Mouse (Mus musculus): Measurements from ENCODE around the gene Zpld1.

DNA sequence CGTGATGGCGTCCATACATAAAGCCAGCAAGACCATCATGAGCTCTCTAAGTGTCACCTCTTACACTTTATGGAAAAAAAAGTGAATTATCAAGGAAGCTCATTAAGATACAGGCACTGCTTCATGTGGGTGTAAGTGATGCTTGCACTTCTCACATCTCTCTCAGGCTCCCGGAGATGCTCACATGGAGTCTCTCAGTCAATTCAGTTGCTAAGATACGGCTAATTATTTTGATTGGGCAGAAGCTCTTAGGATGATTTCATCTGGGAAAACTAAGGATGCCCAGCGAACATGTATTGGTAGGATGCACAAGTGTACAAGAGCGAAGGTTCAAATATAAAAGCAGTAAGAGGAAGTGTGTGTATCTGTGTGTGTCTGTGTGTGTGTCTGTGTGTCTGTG, 38.1 kb downstream of the Zpld1 start:
- TF ChIP-seq CTCF (IDR thresholded peaks at IDR 0.05; ENCODE audit: low read depth, low read length) (no peak), GATA1 (IDR thresholded peaks at IDR 0.05; ENCODE audit: borderline replicate concordance, low read length) (no peak), GATA2 (IDR thresholded peaks at IDR 0.05; ENCODE audit: borderline replicate concordance, low read depth, low read length) (no peak)

Measured in G1E (cell line).